Mouse (Mus musculus) kidney, adult 8-10 months (tissue): ENCODE measurements around the gene Vmn2r91.
"Not testable (repeated sequence)": the region's sequence is repeated elsewhere in the genome, so short reads cannot be mapped to it uniquely, and the experiment has no call there.

Experiments
- DNase-seq, 2 experiments: peaks; one replicate each; pipeline ENCODE4 v3.0.0; 2022

Vmn2r91 gene

DNA sequence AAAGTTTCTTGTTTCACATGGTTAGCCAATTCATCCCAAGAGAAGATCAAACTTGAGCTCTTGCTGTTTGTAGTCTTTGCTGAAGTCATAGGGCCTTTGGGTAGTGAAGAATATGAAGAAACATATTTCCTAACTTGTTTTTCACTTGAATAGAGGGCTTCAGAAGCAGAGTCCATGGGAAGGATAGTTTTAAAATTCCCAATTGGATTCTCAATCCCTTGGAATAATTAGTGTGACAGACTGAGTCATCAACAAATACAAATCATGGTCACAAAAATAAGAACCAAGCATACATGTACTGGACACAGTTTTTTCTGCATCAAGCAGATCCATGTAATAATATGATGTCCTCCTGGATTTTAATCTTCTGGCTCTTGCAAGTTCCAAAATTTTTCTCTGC lies at the start of gene Vmn2r91:
Gene Vmn2r91 (plus strand): TSS at position 301 of the 400 bp plus-strand sequence.
- not testable (repeated sequence) for DNase-seq

DNA sequence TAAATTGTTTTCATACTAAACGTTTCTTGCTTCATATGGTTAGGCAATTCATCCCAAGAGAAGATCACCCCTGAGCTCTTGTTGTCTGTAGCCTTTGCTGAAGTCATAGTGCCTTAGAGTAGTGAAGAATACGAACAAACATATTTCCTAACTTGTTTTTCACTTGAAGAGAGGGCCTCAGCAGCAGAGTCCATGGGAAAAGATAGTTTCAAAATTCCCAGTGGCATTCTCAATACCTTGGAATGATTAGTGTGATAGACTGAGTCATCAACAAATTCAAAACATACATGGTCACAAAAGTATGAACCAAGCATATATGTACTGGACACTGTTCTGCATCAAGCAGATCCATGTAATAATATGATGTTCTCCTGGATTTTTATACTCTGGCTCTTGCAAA lies 35.7 kb upstream of the Vmn2r91 start, which contains the start of gene Vmn2r124:
Gene Vmn2r124 (plus strand): TSS at position 301 of the 400 bp plus-strand sequence.
- no peak for DNase-seq

DNA sequence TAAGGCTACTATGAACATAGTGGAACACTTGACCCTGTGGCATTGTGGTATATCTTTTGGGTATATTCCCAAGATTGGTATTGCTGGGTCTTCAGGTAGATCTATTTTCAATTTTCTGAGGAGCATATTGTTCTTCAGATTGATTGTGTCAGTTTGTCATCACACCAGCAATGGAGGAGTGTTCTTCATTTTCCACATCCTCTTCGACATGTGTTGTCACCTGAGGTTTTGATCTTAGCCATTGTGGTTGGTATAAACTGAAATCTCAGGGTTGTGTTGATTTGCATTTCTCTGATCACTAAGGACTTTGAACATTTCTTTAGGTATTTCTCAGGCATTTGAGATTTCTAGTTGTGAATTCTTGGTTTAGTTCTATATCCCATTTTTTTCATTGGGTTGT lies 10.8 kb downstream of the Vmn2r91 start:
- not testable (repeated sequence) for DNase-seq

- not testable (repeated sequence) for DNase-seq
These were observed 17.4 kb downstream of the Vmn2r91 start for GRCm38 (mm10) chr17:18102265-18102664.

DNA sequence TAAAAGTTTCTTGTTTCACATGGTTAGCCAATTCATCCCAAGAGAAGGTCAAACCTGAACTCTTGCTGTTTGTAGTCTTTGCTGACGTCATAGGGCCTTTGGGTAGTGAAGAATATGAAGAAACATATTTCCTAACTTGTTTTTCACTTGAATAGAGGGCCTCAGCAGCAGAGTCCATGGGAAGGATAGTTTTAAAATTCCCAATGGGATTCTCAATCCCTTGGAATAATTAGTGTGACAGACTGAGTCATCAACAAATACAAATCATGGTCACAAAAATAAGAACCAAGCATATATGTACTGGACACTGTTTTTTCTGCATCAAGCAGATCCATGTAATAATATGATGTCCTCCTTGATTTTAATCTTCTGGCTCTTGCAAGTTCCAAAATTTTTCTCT lies 66.8 kb downstream of the Vmn2r91 start, which contains the start of gene Vmn2r92:
Gene Vmn2r92 (plus strand): TSS at position 301 of the 400 bp plus-strand sequence.
- DNase-seq: not testable (repeated sequence)

DNA sequence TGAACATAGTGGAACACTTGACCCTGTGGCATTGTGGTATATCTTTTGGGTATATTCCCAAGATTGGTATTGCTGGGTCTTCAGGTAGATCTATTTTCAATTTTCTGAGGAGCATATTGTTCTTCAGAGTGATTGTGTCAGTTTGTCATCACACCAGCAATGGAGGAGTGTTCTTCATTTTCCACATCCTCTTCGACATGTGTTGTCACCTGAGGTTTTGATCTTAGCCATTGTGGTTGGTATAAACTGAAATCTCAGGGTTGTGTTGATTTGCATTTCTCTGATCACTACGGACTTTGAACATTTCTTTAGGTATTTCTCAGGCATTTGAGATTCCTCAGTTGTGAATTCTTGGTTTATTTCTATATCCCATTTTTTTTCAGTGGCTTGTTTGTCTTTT lies 76.4 kb downstream of the Vmn2r91 start:
- DNase-seq: not testable (repeated sequence)
